10 mouse cellular contexts compared by ENCODE assay signal in genomic region chr6:24661879-24662278, GRCm38 (mm10). TPM values are rescaled to one million over a fixed set of nuclear protein-coding genes. Genes with fewer than 3 reads are reported as not detected.
DNase-seq lines count a peak whose midpoint lies in the region; ATAC-seq and TF ChIP-seq lines count a peak whose summit lies in the region.
"Had no signal": no experiment of that assay in that cellular context is flagged by ENCODE, and none has a peak within 500 bp of the region (broad histone marks: within the 10 kb centered on the region; RNA-seq: fewer than 3 reads in every experiment).

No protein-coding gene starts in this region.

- H3K4me1 ChIP-seq in heart, embryonic 14.5 days (ENCODE audit: control insufficient read depth in 2 of 2, insufficient read depth in 2 of 2, low read length in 2 of 2) = peaks cover 2 to 19% of the 10 kb centered on the region in 2 experiments; a peak in 3 of 4 replicates
- peaks cover 18% of the 10 kb centered on the region for H3K4me1 ChIP-seq in liver, adult 2 months (ENCODE audit: control insufficient read depth, insufficient read depth, low read length)
- H3K4me1 ChIP-seq in cortical plate, adult 2 months (ENCODE audit: control insufficient read depth, insufficient read depth, low read length) = peaks cover 6% of the 10 kb centered on the region; the same call in 1 of the 2 replicates
- peaks cover 19% of the 10 kb centered on the region for H3K4me1 ChIP-seq in neural tube, embryonic 15.5 days
- H3K4me1 ChIP-seq in intestine, embryonic 15.5 days (replicated peaks) = 0 out of 2 replicates have a peak, but pooled peaks cover 3% of the 10 kb centered on the region
- H3K4me1 ChIP-seq: embryonic facial prominence, embryonic 15.5 days had no signal

- TF ChIP-seq CTCF in liver, adult 2 months (IDR thresholded peaks at IDR 0.05; ENCODE audit: low read depth, low read length) = no peak
- TF ChIP-seq CTCF in cortical plate, adult 2 months (IDR thresholded peaks at IDR 0.05; ENCODE audit: extremely low read depth, insufficient read depth, low read length) = no peak

- DNase-seq in heart, adult 18-20 months = no peak
- DNase-seq in liver, adult 2 months (ENCODE audit: extremely low read depth, low read depth, low spot score) = peak; percentile 96
- DNase-seq in liver = no peak
- DNase-seq: cerebellum, adult 9-10 months; thymus, postnatal 25 days had no signal

- H3K27me3 ChIP-seq in heart, embryonic 14.5 days (ENCODE audit: control insufficient read depth, insufficient read depth, low read length) = no peaks in the 10 kb centered on the region
- H3K27me3 ChIP-seq in liver, adult 2 months (ENCODE audit: control insufficient read depth, insufficient read depth, low read length) = no peaks in the 10 kb centered on the region
- H3K27me3 ChIP-seq in neural tube, embryonic 15.5 days (replicated peaks) = no peaks in the 10 kb centered on the region
- H3K27me3 ChIP-seq in intestine, embryonic 15.5 days (replicated peaks) = no peaks in the 10 kb centered on the region
- H3K27me3 ChIP-seq: embryonic facial prominence, embryonic 15.5 days had no signal

- no peak overlapping the region for H3K27ac ChIP-seq in heart, embryonic 14.5 days (replicated peaks in 1 of 2; ENCODE audit: control insufficient read depth in 1 of 2, insufficient read depth in 1 of 2, low read depth in 2 of 2, low read length in 2 of 2)
- H3K27ac ChIP-seq in liver, adult 2 months (replicated peaks; ENCODE audit: insufficient read depth, low read depth, low read length) = peak overlapping the region; percentile 60
- H3K27ac ChIP-seq in cortical plate, adult 2 months (ENCODE audit: insufficient read depth, low read length) = no peak overlapping the region
- H3K27ac ChIP-seq in neural tube, embryonic 15.5 days (replicated peaks) = no peak overlapping the region
- no peak overlapping the region for H3K27ac ChIP-seq in intestine, embryonic 15.5 days
- H3K27ac ChIP-seq: embryonic facial prominence, embryonic 15.5 days had no signal

- H3K9ac ChIP-seq in heart, embryonic 14.5 days (ENCODE audit: low read length) = no peak overlapping the region
- H3K9ac ChIP-seq in liver, adult 2 months (ENCODE audit: low read depth, low read length) = no peak overlapping the region
- H3K9ac ChIP-seq in neural tube, embryonic 15.5 days (replicated peaks) = no peak overlapping the region
- H3K9ac ChIP-seq in intestine, embryonic 15.5 days = no peak overlapping the region
- H3K9ac ChIP-seq: embryonic facial prominence, embryonic 15.5 days had no signal

- no peak for TF ChIP-seq POLR2A in liver, adult 2 months (IDR thresholded peaks at IDR 0.05; ENCODE audit: extremely low read depth, insufficient read depth, low read length)
- no peak for TF ChIP-seq POLR2A in cortical plate, adult 2 months (IDR thresholded peaks at IDR 0.05; ENCODE audit: extremely low read depth, insufficient read depth, low read length)

- 68% methylated on average over 4 of the region's 4 CpGs for WGBS in heart, embryonic 14.5 days
- WGBS in liver, adult 2 months = 3% methylated on average over 4 of the region's 4 CpGs
- 81% methylated on average over 4 of the region's 4 CpGs for WGBS in neural tube, embryonic 15.5 days
- 72% methylated on average over 4 of the region's 4 CpGs for WGBS in intestine, embryonic 15.5 days

- H3K4me3 ChIP-seq in heart, embryonic 14.5 days (ENCODE audit: control insufficient read depth in 1 of 2, insufficient read depth in 1 of 2, low read depth in 1 of 2, low read length in 2 of 2) = no peak overlapping the region
- H3K4me3 ChIP-seq in liver, adult 2 months (ENCODE audit: insufficient read depth, low read depth, low read length) = peak overlapping the region; percentile 41; the same call in 1 of the 2 replicates
- peak overlapping the region; percentile 85; the same call in 1 of the 2 replicates for H3K4me3 ChIP-seq in cortical plate, adult 2 months (ENCODE audit: insufficient read depth, low read length)
- no peak overlapping the region for H3K4me3 ChIP-seq in neural tube, embryonic 15.5 days (replicated peaks)
- no peak overlapping the region for H3K4me3 ChIP-seq in intestine, embryonic 15.5 days (replicated peaks)
- H3K4me3 ChIP-seq: embryonic facial prominence, embryonic 15.5 days had no signal

- H3K79me2 ChIP-seq in liver, adult 2 months (ENCODE audit: control insufficient read depth, insufficient read depth, low read length) = peaks cover 16% of the 10 kb centered on the region

- H3K9me3 ChIP-seq in heart, embryonic 14.5 days (ENCODE audit: control insufficient read depth, low read length) = no peaks in the 10 kb centered on the region
- no peaks in the 10 kb centered on the region for H3K9me3 ChIP-seq in neural tube, embryonic 15.5 days (replicated peaks)
- H3K9me3 ChIP-seq in intestine, embryonic 15.5 days = no peaks in the 10 kb centered on the region
- H3K9me3 ChIP-seq: embryonic facial prominence, embryonic 15.5 days had no signal

- no peak for ATAC-seq in heart, embryonic 14.5 days (ENCODE audit: insufficient number of reproducible peaks, insufficient read depth, low FRiP score, low read depth)
- ATAC-seq in neural tube, embryonic 15.5 days (ENCODE audit: low FRiP score) = no peak
- ATAC-seq in intestine, embryonic 15.5 days = no peak

- peak overlapping the region; percentile 94 for H3K4me2 ChIP-seq in heart, embryonic 14.5 days (ENCODE audit: low read length)
- peak overlapping the region; percentile 17; the same call in 1 of the 2 replicates for H3K4me2 ChIP-seq in neural tube, embryonic 15.5 days
- no peak overlapping the region for H3K4me2 ChIP-seq in intestine, embryonic 15.5 days (replicated peaks)

- H3K36me3 ChIP-seq in heart, embryonic 14.5 days (ENCODE audit: control insufficient read depth, insufficient read depth, low read length) = 0 out of 2 replicates have a peak, but pooled peaks cover 4% of the 10 kb centered on the region
- peaks cover 2% of the 10 kb centered on the region; the same call in 1 of the 2 replicates for H3K36me3 ChIP-seq in liver, adult 2 months (ENCODE audit: control insufficient read depth, insufficient read depth, low read length)
- H3K36me3 ChIP-seq in neural tube, embryonic 15.5 days = no peaks in the 10 kb centered on the region
- no peaks in the 10 kb centered on the region for H3K36me3 ChIP-seq in intestine, embryonic 15.5 days
- H3K36me3 ChIP-seq: embryonic facial prominence, embryonic 15.5 days had no signal

RNA-seq across cellular contexts. Expression of gene Wasl, which starts 2.9 kb away (rescaled TPM):
- 43.8 and 49.7 TPM in 2 replicates for polyA plus RNA-seq in heart, embryonic 14.5 days (2014; fragmentation: Nextera tagmentation; extraction: Ambion mirVana)
- 10 to 100 TPM; 26.5 to 26.9 TPM for total RNA-seq in heart, adult 18-20 months (2021)
- total RNA-seq in liver, adult 2 months (2014; rRNA removed) = 36.9 and 40.9 TPM in 2 replicates
- 29.4 and 44.5 TPM in 2 replicates for polyA plus RNA-seq in liver, adult 2 months (2012; rRNA removed)
- polyA plus RNA-seq in cortical plate, adult 2 months (2012; rRNA removed) = 56.4 and 58.5 TPM in 2 replicates
- 60.5 and 62.4 TPM in 2 replicates for polyA plus RNA-seq in neural tube, embryonic 15.5 days (2015; fragmentation: Nextera tagmentation; extraction: Ambion mirVana)
- 66.2 and 74.3 TPM in 2 replicates for polyA plus RNA-seq in intestine, embryonic 15.5 days (2015; fragmentation: Nextera tagmentation; extraction: Ambion mirVana)

Comparison
In these comparisons a context has a peak if more than half of its experiments do, and no peak if none do; other contexts are left out.
1. H3K4me3 ChIP-seq: peak in liver, adult 2 months (single experiment) and cortical plate, adult 2 months (single experiment); none in heart, embryonic 14.5 days (0 of 2), neural tube, embryonic 15.5 days (single experiment) and intestine, embryonic 15.5 days (single experiment).